Mouse (Mus musculus): ENCODE data around the gene Nebl. TPM values are rescaled to one million over a fixed set of nuclear protein-coding genes. Genes with fewer than 3 reads are reported as not detected.

Gene Nebl
- polyA plus RNA-seq, 1 experiment from 2014 or later: 42.5 TPM

DNA sequence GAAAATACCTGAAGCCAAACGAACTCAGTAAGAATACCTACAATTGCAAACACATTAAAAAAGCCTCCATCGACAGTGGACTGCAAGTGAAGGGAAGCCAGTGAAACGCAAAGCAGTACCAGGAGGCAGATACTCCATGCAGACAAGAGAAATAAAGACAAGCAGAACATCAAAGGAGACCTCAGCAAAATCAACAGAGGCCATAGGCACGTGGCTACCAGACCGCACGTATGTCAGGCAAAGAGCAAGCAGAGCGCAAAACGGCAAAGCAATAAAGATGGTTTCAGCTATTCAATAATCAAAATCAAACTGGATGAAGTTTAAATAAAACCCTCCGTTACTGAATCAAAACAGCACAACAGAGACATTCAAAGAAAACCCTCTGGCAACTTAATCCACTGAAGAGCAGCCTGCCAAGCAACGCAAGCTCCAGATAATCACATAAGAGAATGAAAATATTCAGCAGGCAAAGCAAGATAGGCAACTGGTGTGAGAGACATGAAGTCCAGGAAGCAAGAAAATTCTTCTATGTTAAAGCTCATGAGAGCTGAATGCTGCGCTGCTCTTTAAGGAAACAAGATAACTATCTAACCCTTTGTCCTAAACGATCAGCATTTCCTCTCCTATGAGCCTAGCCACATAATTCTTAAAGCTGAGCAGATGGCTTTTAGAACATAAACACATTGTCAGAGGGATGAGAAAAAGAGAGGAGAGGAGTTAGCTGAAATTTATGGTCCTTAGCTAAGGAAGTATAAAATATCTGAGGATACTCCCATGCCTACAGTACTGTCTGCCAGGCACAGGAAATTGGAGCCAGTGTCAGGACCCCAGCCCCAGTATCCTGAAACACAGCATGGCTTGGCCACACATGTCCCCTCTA, 367.7 kb downstream of the Nebl start:
- no peaks in the 10 kb centered on the region for H3K36me3 ChIP-seq (ENCODE audit: insufficient read depth)
- no peak overlapping the region for H3K9ac ChIP-seq
- peaks cover 18% of the 10 kb centered on the region for H3K4me1 ChIP-seq (ENCODE audit: insufficient read depth)
- no peak overlapping the region for H3K4me3 ChIP-seq (ENCODE audit: low read depth, low read length)
- 36% methylated on average over 12 of the region's 12 CpGs for WGBS
- ATAC-seq (ENCODE audit: insufficient read depth) (peak; percentile 82), DNase-seq (peak; percentile 74)
- H3K9me3 ChIP-seq (ENCODE audit: low read depth, low read length): no peaks in the 10 kb centered on the region
- 0 out of 2 replicates have a peak overlapping the region, but pooled peaks have one; percentile 20 for H3K4me2 ChIP-seq
- TF ChIP-seq CTCF (IDR thresholded peaks at IDR 0.05; ENCODE audit: low read depth): no peak
- H3K27me3 ChIP-seq (ENCODE audit: insufficient read depth, low read length): no peaks in the 10 kb centered on the region
- peak overlapping the region; percentile 67 for H3K27ac ChIP-seq (ENCODE audit: low read depth)

DNA sequence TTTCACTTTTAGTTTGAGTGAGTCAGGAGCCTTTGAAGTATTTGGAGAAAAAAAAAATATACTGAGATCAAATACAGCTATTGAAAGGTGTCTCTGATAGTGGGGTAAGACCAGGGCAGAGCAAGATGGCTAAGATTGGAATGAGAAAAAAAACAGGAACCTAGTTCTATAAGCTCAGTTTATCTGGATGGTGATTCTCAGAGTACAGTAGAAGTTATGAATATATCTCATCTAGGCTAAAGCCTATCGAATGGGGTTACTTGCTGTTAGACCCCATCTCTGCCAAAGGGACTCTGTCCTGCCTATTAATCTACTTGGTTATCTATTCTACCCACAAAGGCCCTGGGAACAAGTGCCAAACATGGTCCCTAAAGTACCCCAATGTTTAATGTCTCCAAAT, 369.1 kb downstream of the Nebl start:
- TF ChIP-seq CTCF (IDR thresholded peaks at IDR 0.05; ENCODE audit: low read depth): no peak
- no peaks in the 10 kb centered on the region for H3K9me3 ChIP-seq (ENCODE audit: low read depth, low read length)
- H3K27ac ChIP-seq (ENCODE audit: low read depth): no peak overlapping the region
- H3K36me3 ChIP-seq (ENCODE audit: insufficient read depth): no peaks in the 10 kb centered on the region
- no peak overlapping the region for H3K4me2 ChIP-seq
- H3K4me1 ChIP-seq (ENCODE audit: insufficient read depth): peaks cover 18% of the 10 kb centered on the region
- H3K4me3 ChIP-seq (ENCODE audit: low read depth, low read length): no peak overlapping the region
- no peaks in the 10 kb centered on the region for H3K27me3 ChIP-seq (ENCODE audit: insufficient read depth, low read length)
- H3K9ac ChIP-seq: no peak overlapping the region
- whole genome bisulfite sequencing: 82% methylated on average over 1 of the region's 1 CpGs
- ATAC-seq (ENCODE audit: insufficient read depth) (no peak), DNase-seq (no peak)

DNA sequence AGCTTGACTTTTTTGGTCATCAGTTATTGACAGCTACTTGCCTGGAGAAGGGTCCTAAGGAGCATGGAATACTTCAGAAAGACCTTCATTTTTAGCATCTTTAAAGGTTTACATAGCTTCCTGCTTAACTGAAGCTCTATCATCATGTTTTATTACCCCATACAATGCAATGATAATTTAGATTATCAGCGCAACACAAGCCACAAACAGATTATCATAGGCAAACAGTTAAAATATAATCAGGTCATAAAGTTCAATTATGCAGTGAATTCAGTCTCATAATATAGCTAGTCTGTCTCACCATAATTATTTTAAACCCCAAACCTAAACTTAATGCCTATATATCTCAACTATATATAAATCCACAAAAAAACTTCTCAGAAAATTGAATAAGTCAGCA, 386.6 kb downstream of the Nebl start:
- WGBS: 93% methylated on average over 1 of the region's 1 CpGs
- Histone ChIP-seq H3K4me2 (no peak overlapping the region), H3K9ac (no peak overlapping the region), H3K27me3 (ENCODE audit: insufficient read depth, low read length) (no peaks in the 10 kb centered on the region), H3K4me1 (ENCODE audit: insufficient read depth) (no peaks in the 10 kb centered on the region), H3K27ac (ENCODE audit: low read depth) (no peak overlapping the region), H3K9me3 (ENCODE audit: low read depth, low read length) (no peaks in the 10 kb centered on the region), H3K36me3 (ENCODE audit: insufficient read depth) (no peaks in the 10 kb centered on the region), H3K4me3 (ENCODE audit: low read depth, low read length) (no peak overlapping the region)
- ATAC-seq (ENCODE audit: insufficient read depth) (no peak), DNase-seq (no peak)
- TF ChIP-seq CTCF (IDR thresholded peaks at IDR 0.05; ENCODE audit: low read depth): no peak

DNA sequence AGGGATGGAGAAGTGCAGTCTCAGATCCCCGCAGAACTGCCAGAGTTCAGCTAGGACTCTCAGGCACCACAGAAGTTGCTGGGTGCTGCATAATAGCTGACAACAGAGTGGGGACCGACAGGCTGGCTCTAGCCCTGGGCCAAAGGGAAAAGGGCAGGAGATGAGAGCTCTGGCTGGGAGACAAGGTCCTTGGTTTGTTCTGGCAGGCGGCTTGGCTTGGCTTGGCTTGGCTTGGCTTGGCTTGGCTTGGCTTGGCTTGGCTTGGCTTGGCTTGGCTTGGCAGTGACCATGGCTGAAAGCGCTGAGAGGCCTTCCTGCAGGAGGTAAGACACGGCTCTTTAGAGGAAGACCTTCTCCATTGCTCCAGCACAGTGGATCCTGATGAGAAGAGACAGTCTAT, 395.8 kb downstream of the Nebl start:
- TF ChIP-seq CTCF (IDR thresholded peaks at IDR 0.05; ENCODE audit: low read depth): no peak
- H3K4me3 ChIP-seq (ENCODE audit: low read depth, low read length): no peak overlapping the region
- H3K9ac ChIP-seq: no peak overlapping the region
- H3K9me3 ChIP-seq (ENCODE audit: low read depth, low read length): no peaks in the 10 kb centered on the region
- no peaks in the 10 kb centered on the region for H3K36me3 ChIP-seq (ENCODE audit: insufficient read depth)
- no peak overlapping the region for H3K4me2 ChIP-seq
- DNase-seq: no peak
- ATAC-seq (ENCODE audit: insufficient read depth): no peak
- no peak overlapping the region for H3K27ac ChIP-seq (ENCODE audit: low read depth)
- H3K27me3 ChIP-seq (ENCODE audit: insufficient read depth, low read length): no peaks in the 10 kb centered on the region
- no peaks in the 10 kb centered on the region for H3K4me1 ChIP-seq (ENCODE audit: insufficient read depth)
- WGBS: 85% methylated on average over 5 of the region's 5 CpGs

DNA sequence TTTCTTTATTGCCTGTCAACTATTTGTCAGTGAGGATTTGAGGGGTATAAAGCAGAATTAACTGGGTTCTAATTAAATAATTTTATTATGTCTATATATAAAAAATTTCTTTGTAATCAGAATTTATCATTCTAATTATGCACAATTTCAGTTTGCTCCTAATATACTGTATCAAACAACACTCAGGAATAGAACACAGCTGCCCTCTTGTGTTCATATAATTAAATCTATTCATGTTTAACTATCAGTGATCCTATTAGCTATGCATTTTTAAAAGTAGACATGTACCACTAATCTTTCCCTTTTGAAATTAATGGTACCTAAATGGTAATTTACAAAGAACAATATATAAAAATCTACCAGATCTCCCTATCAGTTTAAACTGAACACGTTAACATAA, 404.7 kb downstream of the Nebl start:
- no peaks in the 10 kb centered on the region for H3K36me3 ChIP-seq (ENCODE audit: insufficient read depth)
- no peak overlapping the region for H3K4me3 ChIP-seq (ENCODE audit: low read depth, low read length)
- 81% methylated on average over 1 of the region's 1 CpGs for WGBS
- H3K27ac ChIP-seq (ENCODE audit: low read depth): no peak overlapping the region
- H3K9ac ChIP-seq: no peak overlapping the region
- H3K9me3 ChIP-seq (ENCODE audit: low read depth, low read length): no peaks in the 10 kb centered on the region
- H3K4me2 ChIP-seq: no peak overlapping the region
- H3K27me3 ChIP-seq (ENCODE audit: insufficient read depth, low read length): no peaks in the 10 kb centered on the region
- H3K4me1 ChIP-seq (ENCODE audit: insufficient read depth): no peaks in the 10 kb centered on the region
- ATAC-seq (ENCODE audit: insufficient read depth): no peak
- peak; percentile 56 for TF ChIP-seq CTCF (IDR thresholded peaks at IDR 0.05; ENCODE audit: low read depth)
- peak; percentile 81 for DNase-seq

DNA sequence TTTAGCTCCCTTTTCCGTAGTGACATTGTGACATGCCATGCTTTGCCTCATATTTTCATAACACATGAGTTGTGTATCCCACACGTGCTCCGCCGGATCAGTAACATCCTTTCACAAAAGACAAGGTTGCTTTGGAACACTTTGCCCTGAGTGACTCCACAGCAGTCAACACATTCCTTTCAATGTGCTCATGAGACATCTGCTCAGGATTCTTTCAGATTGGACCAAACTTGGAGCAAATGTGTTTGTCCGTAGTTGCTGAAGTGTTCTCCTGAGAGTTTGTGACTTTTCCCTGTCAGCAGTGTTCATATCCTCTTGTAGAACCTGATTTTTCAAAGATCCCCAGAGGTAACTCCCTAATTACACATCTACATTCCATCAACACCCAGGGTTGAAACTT, 414.4 kb downstream of the Nebl start:
- Histone ChIP-seq H3K4me1 (ENCODE audit: insufficient read depth) (no peaks in the 10 kb centered on the region), H3K4me3 (ENCODE audit: low read depth, low read length) (no peak overlapping the region), H3K9me3 (ENCODE audit: low read depth, low read length) (no peaks in the 10 kb centered on the region), H3K27ac (ENCODE audit: low read depth) (no peak overlapping the region), H3K9ac (no peak overlapping the region), H3K27me3 (ENCODE audit: insufficient read depth, low read length) (no peaks in the 10 kb centered on the region), H3K36me3 (ENCODE audit: insufficient read depth) (no peaks in the 10 kb centered on the region), H3K4me2 (no peak overlapping the region)
- TF ChIP-seq CTCF (IDR thresholded peaks at IDR 0.05; ENCODE audit: low read depth): no peak
- no peak; the same call in 1 of the 2 replicates for ATAC-seq (ENCODE audit: insufficient read depth)
- 55% methylated on average over 5 of the region's 5 CpGs for WGBS
- peak; percentile 27 for DNase-seq

DNA sequence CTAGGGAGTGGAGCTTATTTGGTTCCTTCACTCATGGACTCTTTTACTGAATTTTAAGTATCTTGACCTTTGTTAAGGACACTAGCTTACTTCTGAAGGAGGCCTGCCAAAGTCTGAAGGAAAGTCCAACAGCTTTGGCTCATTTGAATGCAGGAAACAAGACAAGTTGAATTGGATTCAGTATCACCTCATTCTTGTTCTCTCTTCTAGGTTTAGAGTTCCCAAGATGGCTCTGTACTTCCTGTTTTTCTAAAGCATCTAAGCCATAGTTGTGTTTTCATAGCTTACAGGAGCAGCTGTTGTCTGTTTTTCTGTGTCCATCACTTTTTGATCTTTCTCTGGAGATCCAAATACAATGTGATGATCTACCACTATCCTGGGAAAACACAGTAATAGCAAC, 429.9 kb downstream of the Nebl start:
- Histone ChIP-seq H3K4me2 (no peak overlapping the region), H3K27ac (ENCODE audit: low read depth) (no peak overlapping the region), H3K9me3 (ENCODE audit: low read depth, low read length) (no peaks in the 10 kb centered on the region), H3K9ac (no peak overlapping the region), H3K4me3 (ENCODE audit: low read depth, low read length) (no peak overlapping the region), H3K4me1 (ENCODE audit: insufficient read depth) (no peaks in the 10 kb centered on the region), H3K27me3 (ENCODE audit: insufficient read depth, low read length) (no peaks in the 10 kb centered on the region), H3K36me3 (ENCODE audit: insufficient read depth) (no peaks in the 10 kb centered on the region)
- DNase-seq (no peak), ATAC-seq (ENCODE audit: insufficient read depth) (no peak)
- no peak for TF ChIP-seq CTCF (IDR thresholded peaks at IDR 0.05; ENCODE audit: low read depth)

All from lung, embryonic 14.5 days (tissue).